Mouse (Mus musculus) CH12.LX (cell line): ENCODE measurements at regions not wholly inside any gene's neighbourhood (a gene's known extent, or its start where the extent isn't known, plus 50 kb on each side); places are given as distances from the start of the nearest gene placed in this dataset.

Experiments used
- CTCF ChIP-seq, 2 experiments: IDR thresholded peaks in 1 of 2; conservative IDR thresholded peaks in 1 of 2; 2 replicates each; pipeline ENCODE4 v1.5.1; 2011 to 2012; ENCODE audit warnings: low read depth in 2 of 2, low read length in 2 of 2, improper control_type of control experiment in 1 of 2, inconsistent platforms in 1 of 2, mild to moderate bottlenecking in 1 of 2, moderate library complexity in 1 of 2
- EP300 ChIP-seq: IDR thresholded peaks from 2 replicates; pipeline ENCODE4 v1.6.1; 2011; ENCODE audit warnings: low read length, improper control_type of control experiment
- GABPA ChIP-seq: IDR thresholded peaks from 2 replicates; pipeline ENCODE4 v1.6.1; 2012; ENCODE audit warnings: low read depth, low read length, improper control_type of control experiment, inconsistent platforms; ENCODE audit not compliant: insufficient replicate concordance
- HCFC1 ChIP-seq: IDR thresholded peaks from 2 replicates; pipeline ENCODE4 v1.6.1; 2012; ENCODE audit warnings: low read depth, mild to moderate bottlenecking, inconsistent platforms, low read length, improper control_type of control experiment
- MAFK ChIP-seq: IDR thresholded peaks from 2 replicates; pipeline ENCODE4 v1.6.1; 2011; ENCODE audit warnings: low read length, improper control_type of control experiment; ENCODE audit not compliant: insufficient replicate concordance
- MEF2A ChIP-seq: IDR thresholded peaks from 2 replicates; pipeline ENCODE4 v1.6.1; 2014; ENCODE audit warnings: low read depth, mild to moderate bottlenecking, inconsistent platforms, low read length, improper control_type of control experiment, borderline replicate concordance
- NRF1 ChIP-seq: IDR thresholded peaks from 2 replicates; pipeline ENCODE4 v1.6.1; 2014; ENCODE audit warnings: low read depth, mild to moderate bottlenecking, inconsistent platforms, low read length, improper control_type of control experiment, moderate library complexity
- POLR2A ChIP-seq: IDR thresholded peaks from 2 replicates; pipeline ENCODE4 v1.6.1; 2011; ENCODE audit warnings: low read depth, mild to moderate bottlenecking, improper control_type of control experiment, low read length
- SIN3A ChIP-seq: IDR thresholded peaks from 2 replicates; pipeline ENCODE4 v1.6.1; 2012; ENCODE audit warnings: low read length, improper control_type of control experiment, inconsistent platforms
- UBTF ChIP-seq: IDR thresholded peaks from 2 replicates; pipeline ENCODE4 v1.6.1; 2012; ENCODE audit warnings: low read depth, mild to moderate bottlenecking, inconsistent platforms, low read length, improper control_type of control experiment, moderate library complexity
- ZNF384 ChIP-seq: IDR thresholded peaks from 2 replicates; pipeline ENCODE4 v1.6.1; 2012; ENCODE audit warnings: low read depth, low read length, improper control_type of control experiment, inconsistent platforms

- no peak for TF ChIP-seq EP300
- no peak for TF ChIP-seq MEF2A
- no peak for TF ChIP-seq CTCF (conservative IDR thresholded peaks at IDR 0.05 in 1 of 2, IDR thresholded peaks at IDR 0.05 in 1 of 2; ENCODE audit: low read depth in 2 of 2, low read length in 2 of 2)
- no peak for TF ChIP-seq POLR2A
- TF ChIP-seq HCFC1: no peak
- TF ChIP-seq SIN3A: no peak
- no peak for TF ChIP-seq NRF1
- TF ChIP-seq UBTF: no peak
- TF ChIP-seq MAFK: no peak
- TF ChIP-seq ZNF384: no peak
- no peak for TF ChIP-seq GABPA
Observed at GRCm38 (mm10) chr17:68143307-68143706, 130.3 kb upstream of the L3mbtl4 start.
